Mouse (Mus musculus) ES-E14 (cell line): ENCODE measurements around the gene Drd1. TPM values are rescaled to one million over a fixed set of nuclear protein-coding genes. Genes with fewer than 3 reads are reported as not detected.

Experiments
- DNase-seq: peaks from one replicate; pipeline ENCODE4 v3.0.0-alpha.2; 2013; ENCODE audit warnings: low read depth, low spot score
- H3K27ac ChIP-seq: 2 replicates; pipeline ENCODE4 v1.5.1; 2012; ENCODE audit warnings: low read depth, mild to moderate bottlenecking, low read length, moderate library complexity, mixed read lengths; ENCODE audit not compliant: poor library complexity, insufficient read depth, severe bottlenecking
- H3K36me3 ChIP-seq: 2 replicates; pipeline ENCODE4 v1.6.1; 2012; ENCODE audit warnings: mild to moderate bottlenecking, low read length, moderate library complexity, mixed read lengths; ENCODE audit not compliant: control insufficient read depth, poor library complexity, insufficient read depth, severe bottlenecking
- H3K4me1 ChIP-seq, 2 experiments: fragments of 150-350 bp in 1 of 2; sonication (generic) in 1 of 2; 2 replicates each; pipeline ENCODE4 v1.6.1; 2012; ENCODE audit warnings: low read length in 2 of 2, mild to moderate bottlenecking in 1 of 2, mixed read lengths in 1 of 2; ENCODE audit not compliant: control insufficient read depth in 2 of 2, insufficient read depth in 2 of 2, poor library complexity in 1 of 2
- H3K4me3 ChIP-seq, 2 experiments: fragments of 150-350 bp in 1 of 2; sonication (generic) in 1 of 2; 2 replicates each; pipeline ENCODE4 v1.5.1; 2012; ENCODE audit warnings: low read length in 2 of 2, low read depth in 1 of 2, mild to moderate bottlenecking in 1 of 2, mixed read lengths in 1 of 2; ENCODE audit not compliant: insufficient read depth in 1 of 2, poor library complexity in 1 of 2, severe bottlenecking in 1 of 2
- H3K9ac ChIP-seq: 2 replicates; pipeline ENCODE4 v1.6.1; 2012; ENCODE audit warnings: low read depth, mild to moderate bottlenecking, low read length, mixed read lengths; ENCODE audit not compliant: poor library complexity, insufficient read depth, severe bottlenecking
- H3K9me3 ChIP-seq: fragments of 150-350 bp; sonication (generic); 2 replicates; pipeline ENCODE4 v1.6.1; 2012; ENCODE audit warnings: low read depth, mild to moderate bottlenecking, low read length; ENCODE audit not compliant: control insufficient read depth, insufficient read depth
- CHD2 ChIP-seq: IDR thresholded peaks from 2 replicates; pipeline ENCODE4 v1.6.1; 2014; ENCODE audit warnings: mild to moderate bottlenecking, low read depth, low read length, inconsistent platforms
- HCFC1 ChIP-seq: IDR thresholded peaks from 2 replicates; pipeline ENCODE4 v1.6.1; 2012; ENCODE audit warnings: low read length, inconsistent platforms, borderline replicate concordance; ENCODE audit not compliant: insufficient read depth
- MAFK ChIP-seq: IDR thresholded peaks from 2 replicates; pipeline ENCODE4 v1.6.1; 2014; ENCODE audit warnings: mild to moderate bottlenecking, low read depth, low read length, inconsistent platforms; ENCODE audit not compliant: insufficient read depth
- ZC3H11A ChIP-seq: IDR thresholded peaks from 2 replicates; pipeline ENCODE4 v1.6.1; 2012; ENCODE audit warnings: low read depth, mild to moderate bottlenecking, inconsistent platforms, low read length, borderline replicate concordance
- ZNF384 ChIP-seq: IDR thresholded peaks from 2 replicates; pipeline ENCODE4 v1.6.1; 2012; ENCODE audit warnings: low read depth, low read length, inconsistent platforms
- in situ Hi-C, 2 experiments: fragments of 600-800 bp; cut with MboI; formaldehyde crosslinking; loops; one replicate each; pipeline ENCODE4 v1.15.1; 2025; ENCODE audit warnings: low sequenced_read_pairs in 2 of 2, inconsistent platforms in 1 of 2; ENCODE audit not compliant: unreplicated experiment in 2 of 2
- total RNA-seq: library from RNA; depleted of rRNA; stranded (reverse); fragments of 300-350 nt; gene quantifications from 2 replicates; pipeline ENCODE4 v1.2.3, GENCODE M21; 2012

Drd1 gene
- total RNA-seq, 1 experiment, result not detected

GRCm38 (mm10) chr13:54084178-54084577, 28.7 kb upstream of the Drd1 start:
- Histone ChIP-seq H3K4me1 (peaks cover 0 to 3% of the 10 kb centered on the region in 2 experiments; a peak in 2 of 4 replicates), H3K9me3 (no peaks in the 10 kb centered on the region), H3K36me3 (peaks cover 21% of the 10 kb centered on the region), H3K9ac (no peak overlapping the region), H3K4me3 (no peak overlapping the region), H3K27ac (no peak overlapping the region)
- DNase-seq, result no peak
- TF ChIP-seq ZNF384 (no peak), ZC3H11A (no peak), HCFC1 (no peak), MAFK (no peak), CHD2 (no peak)
- in situ Hi-C loops, result no loop called here

- in situ Hi-C loops, result no loop called here
- peaks cover 17% of the 10 kb centered on the region for H3K36me3 ChIP-seq
- DNase-seq, result no peak
- no peak overlapping the region for H3K4me3 ChIP-seq
- TF ChIP-seq ZNF384 (no peak), HCFC1 (no peak), ZC3H11A (no peak), MAFK (no peak), CHD2 (no peak)
- peaks cover 0 to 8% of the 10 kb centered on the region in 2 experiments; a peak in 2 of 4 replicates for H3K4me1 ChIP-seq
- H3K27ac ChIP-seq, result no peak overlapping the region
- H3K9me3 ChIP-seq, result no peaks in the 10 kb centered on the region
- H3K9ac ChIP-seq, result no peak overlapping the region
These were observed 27.4 kb upstream of the Drd1 start for GRCm38 (mm10) chr13:54082946-54083345.

- peaks cover 11% of the 10 kb centered on the region; the same call in 1 of the 2 replicates for H3K36me3 ChIP-seq
- H3K27ac ChIP-seq, result no peak overlapping the region
- no peak for DNase-seq
- TF ChIP-seq ZNF384 (no peak), CHD2 (no peak), HCFC1 (no peak), MAFK (no peak)
- H3K9me3 ChIP-seq, result no peaks in the 10 kb centered on the region
- no peak overlapping the region for H3K4me3 ChIP-seq
- in situ Hi-C loops, result no loop called here
- no peak overlapping the region for H3K9ac ChIP-seq
- peaks cover 0 to 10% of the 10 kb centered on the region in 2 experiments; a peak in 2 of 4 replicates for H3K4me1 ChIP-seq
These were observed 25.3 kb upstream of the Drd1 start for GRCm38 (mm10) chr13:54080785-54081184.

DNA sequence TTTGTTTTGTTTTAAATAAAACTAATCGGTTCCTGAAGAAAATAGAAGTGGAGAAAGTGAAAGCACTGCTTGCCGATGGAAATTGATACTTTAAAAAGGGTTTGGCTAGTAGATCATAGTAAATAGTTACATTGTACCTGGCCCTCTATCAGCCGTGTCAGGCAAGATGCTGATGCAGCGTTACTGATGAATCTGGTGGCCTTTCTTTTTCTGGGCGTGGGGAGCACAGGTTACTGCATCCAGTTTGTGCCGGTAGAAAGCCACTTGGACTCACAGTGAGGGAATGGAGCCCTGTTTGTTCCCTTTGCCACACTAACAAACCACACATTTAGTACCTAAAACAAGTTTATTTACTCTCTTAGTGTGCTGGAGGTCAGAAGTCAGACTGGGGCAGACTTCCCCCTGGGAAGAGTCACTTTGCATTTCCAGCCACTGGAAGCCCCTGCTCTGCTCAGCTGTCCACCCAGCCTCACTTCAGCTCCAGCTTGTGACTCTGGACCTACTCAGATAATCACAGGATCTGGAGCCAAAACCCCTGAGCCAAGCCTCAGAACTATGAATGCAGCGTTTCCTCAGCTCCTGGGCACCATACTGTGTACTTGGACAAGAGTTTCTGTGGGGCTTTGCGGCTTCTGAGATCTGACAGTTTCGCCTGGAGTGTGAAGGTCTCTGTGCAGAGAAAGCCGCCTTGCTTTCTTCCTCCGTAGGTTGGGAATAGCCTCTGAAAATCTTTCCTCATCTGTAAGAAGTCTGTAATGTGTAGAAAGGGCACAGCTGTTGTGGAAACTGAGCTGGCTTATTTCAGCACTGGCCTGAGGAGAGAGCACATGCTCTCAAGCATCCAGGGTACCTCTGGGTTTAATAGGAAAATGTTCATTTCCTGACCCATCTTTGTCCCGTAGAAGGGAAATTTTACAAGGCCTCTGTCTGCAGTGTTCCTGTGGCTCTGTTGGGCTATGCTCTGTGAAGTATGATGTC, 24.6 kb upstream of the Drd1 start:
- Histone ChIP-seq H3K36me3 (peaks cover 7% of the 10 kb centered on the region; the same call in 1 of the 2 replicates), H3K27ac (no peak overlapping the region), H3K9me3 (no peaks in the 10 kb centered on the region), H3K4me3 (no peak overlapping the region), H3K4me1 (peaks cover 0 to 12% of the 10 kb centered on the region in 2 experiments; a peak in 2 of 4 replicates), H3K9ac (no peak overlapping the region)
- no peak for DNase-seq
- in situ Hi-C loops, result no loop called here
- no peak for TF ChIP-seq ZC3H11A
- TF ChIP-seq MAFK, result peak; percentile 57
